Mouse (Mus musculus) hindbrain, embryonic 12.5 days (tissue): Measurements from ENCODE around the gene Cep83. TPM values are rescaled to one million over a fixed set of nuclear protein-coding genes. Genes with fewer than 3 reads are reported as not detected.
"Not testable (repeated sequence)": the region's sequence is repeated elsewhere in the genome, so short reads cannot be mapped to it uniquely, and the experiment has no call there.

Experiments
- ATAC-seq: fragments of 200-750 bp; cut with Nextera tagmentation; 2 replicates; pipeline ENCODE4 v1.8.0; 2017; ENCODE audit warnings: moderate TSS enrichment; ENCODE audit not compliant: low FRiP score
- H3K27ac ChIP-seq: fragments of 300-500 bp; sonication (generic); 2 replicates; pipeline ENCODE4 v1.5.1; 2016; ENCODE audit warnings: mild to moderate bottlenecking
- H3K27me3 ChIP-seq: fragments of 300-500 bp; sonication (generic); 2 replicates; pipeline ENCODE4 v1.6.1; 2016; ENCODE audit warnings: mild to moderate bottlenecking
- H3K36me3 ChIP-seq: fragments of 300-500 bp; sonication (generic); 2 replicates; pipeline ENCODE4 v1.6.1; 2016; ENCODE audit warnings: mild to moderate bottlenecking
- H3K4me1 ChIP-seq: fragments of 300-500 bp; sonication (generic); 2 replicates; pipeline ENCODE4 v1.6.1; 2016
- H3K4me2 ChIP-seq: fragments of 300-500 bp; sonication (generic); replicated peaks from 2 replicates; pipeline ENCODE4 v1.6.1; 2016; ENCODE audit warnings: mild to moderate bottlenecking
- H3K4me3 ChIP-seq: fragments of 300-500 bp; sonication (generic); 2 replicates; pipeline ENCODE4 v1.5.1; 2016; ENCODE audit warnings: mild to moderate bottlenecking
- H3K9ac ChIP-seq: fragments of 300-500 bp; sonication (generic); 2 replicates; pipeline ENCODE4 v1.6.1; 2016; ENCODE audit warnings: mild to moderate bottlenecking, moderate library complexity
- H3K9me3 ChIP-seq: fragments of 300-500 bp; sonication (generic); replicated peaks from 2 replicates; pipeline ENCODE4 v1.6.1; 2016; ENCODE audit warnings: mild to moderate bottlenecking
- WGBS: fragments of 180-500 bp; shearing (Covaris S2); methylation state at CpG from one replicate; pipeline ENCODE4 v1.1.7; 2016; 5-methylcytosine and 5-hydroxymethylcytosine counted together
- polyA plus RNA-seq: library from polyadenylated mRNA; unstranded; fragments of >200 nt; fragmentation: Nextera tagmentation; extraction: Ambion mirVana; gene quantifications from 2 replicates; pipeline ENCODE4 v1.2.1, GENCODE M21; 2016

Gene Cep83
- polyA plus RNA-seq, 1 experiment from 2014 or later = 27.2 TPM

DNA sequence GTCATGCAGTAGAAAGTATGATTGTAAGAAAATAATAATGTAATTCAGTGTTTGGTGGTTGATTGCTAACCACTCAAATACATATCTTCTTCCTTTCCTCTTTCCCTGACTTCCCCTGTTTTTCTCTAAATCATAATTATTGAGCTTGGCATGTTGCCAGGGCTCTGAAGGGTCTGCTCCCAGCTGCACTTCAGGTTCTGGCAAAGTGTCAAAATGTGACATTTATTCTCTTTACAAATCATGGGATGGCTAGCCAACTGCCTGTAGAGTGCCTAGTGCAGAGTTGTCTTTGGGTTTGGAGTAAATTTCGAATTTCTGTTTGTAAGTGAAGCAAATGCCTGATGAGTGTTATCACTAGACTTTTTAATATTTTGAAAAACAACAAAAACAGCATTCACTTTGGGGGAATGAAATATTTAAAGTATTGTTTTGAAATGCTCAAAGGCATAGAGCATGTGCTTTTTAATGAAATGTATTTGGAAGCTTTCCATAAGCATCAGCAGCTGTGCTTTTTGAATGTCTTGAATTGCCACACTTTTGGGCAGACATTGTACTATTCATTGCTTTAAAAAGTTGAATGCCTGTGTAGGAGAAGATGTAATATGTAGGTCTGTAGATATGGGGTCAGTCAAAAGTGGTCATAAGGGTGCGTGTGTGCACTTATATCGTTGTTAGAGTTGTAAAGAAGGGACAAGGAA is 21.3 kb downstream of the Cep83 start:
- Histone ChIP-seq H3K36me3 (no peaks in the 10 kb centered on the region), H3K27me3 (no peaks in the 10 kb centered on the region), H3K9me3 (0 out of 2 replicates have a peak, but pooled peaks cover 4% of the 10 kb centered on the region), H3K4me2 (no peak overlapping the region), H3K4me3 (no peak overlapping the region), H3K4me1 (0 out of 2 replicates have a peak, but pooled peaks cover 3% of the 10 kb centered on the region), H3K27ac (no peak overlapping the region), H3K9ac (no peak overlapping the region)
- 93% methylated on average over 3 of the region's 3 CpGs for WGBS
- ATAC-seq = no peak

GRCm38 (mm10) chr10:94710320-94710695 is 21.9 kb downstream of the Cep83 start:
- no peaks in the 10 kb centered on the region for H3K27me3 ChIP-seq
- 0 out of 2 replicates have a peak, but pooled peaks cover 4% of the 10 kb centered on the region for H3K9me3 ChIP-seq
- H3K4me1 ChIP-seq = 0 out of 2 replicates have a peak, but pooled peaks cover 3% of the 10 kb centered on the region
- no peak overlapping the region for H3K4me3 ChIP-seq
- H3K27ac ChIP-seq = no peak overlapping the region
- H3K36me3 ChIP-seq = no peaks in the 10 kb centered on the region
- 95% methylated on average over 2 of the region's 2 CpGs for WGBS
- no peak for ATAC-seq
- no peak overlapping the region for H3K4me2 ChIP-seq
- H3K9ac ChIP-seq = no peak overlapping the region

- Histone ChIP-seq H3K27ac (no peak overlapping the region), H3K9me3 (no peaks in the 10 kb centered on the region), H3K27me3 (no peaks in the 10 kb centered on the region), H3K4me2 (no peak overlapping the region), H3K36me3 (peaks cover 9% of the 10 kb centered on the region; the same call in 1 of the 2 replicates), H3K4me3 (no peak overlapping the region), H3K4me1 (no peaks in the 10 kb centered on the region), H3K9ac (no peak overlapping the region)
- no peak for ATAC-seq
- WGBS = 95% methylated on average over 6 of the region's 6 CpGs
Measured at GRCm38 (mm10) chr10:94720300-94720699, 31.8 kb downstream of the Cep83 start.

- H3K9me3 ChIP-seq, H3K36me3 ChIP-seq, H3K4me3 ChIP-seq, H3K4me1 ChIP-seq, H3K9ac ChIP-seq, ATAC-seq, H3K27ac ChIP-seq, H3K4me2 ChIP-seq, H3K27me3 ChIP-seq: not testable (repeated sequence)
- 88% methylated on average over 2 of the region's 2 CpGs for WGBS
Measured at GRCm38 (mm10) chr10:94728053-94728452, 39.6 kb downstream of the Cep83 start.

DNA sequence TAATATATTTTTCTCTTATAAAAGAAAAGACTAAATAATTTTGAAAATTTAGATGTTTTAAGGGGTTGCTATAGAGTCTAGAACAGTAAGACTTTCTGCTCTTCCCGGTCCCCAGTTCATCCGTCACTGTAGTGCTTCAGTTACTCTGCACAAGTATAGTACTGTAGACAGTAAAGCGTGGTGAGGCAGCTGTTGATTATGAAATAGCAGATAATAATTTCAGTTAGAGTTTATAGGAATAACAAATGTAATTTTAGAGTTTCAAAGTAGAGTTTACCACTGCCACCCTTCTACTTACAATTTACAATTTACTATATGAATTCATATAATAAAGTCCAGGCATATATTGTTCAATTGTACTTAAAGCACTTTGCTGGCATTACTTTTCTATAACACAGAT is 42.0 kb downstream of the Cep83 start:
- peaks cover 6% of the 10 kb centered on the region; the same call in 1 of the 2 replicates for H3K36me3 ChIP-seq

GRCm38 (mm10) chr10:94734829-94735228 is 46.4 kb downstream of the Cep83 start:
- H3K9me3 ChIP-seq = no peaks in the 10 kb centered on the region
- H3K27ac ChIP-seq = no peak overlapping the region
- no peak overlapping the region for H3K9ac ChIP-seq
- no peak overlapping the region for H3K4me3 ChIP-seq
- no peaks in the 10 kb centered on the region for H3K36me3 ChIP-seq
- H3K4me2 ChIP-seq = no peak overlapping the region
- H3K4me1 ChIP-seq = no peaks in the 10 kb centered on the region
- no peak for ATAC-seq
- WGBS = over 99% methylated on average over 3 of the region's 3 CpGs
- no peaks in the 10 kb centered on the region for H3K27me3 ChIP-seq

More for the DNA sequence above, 42.0 kb downstream of the Cep83 start:
- H3K4me2 ChIP-seq = no peak overlapping the region
- ATAC-seq = no peak
- H3K27me3 ChIP-seq = no peaks in the 10 kb centered on the region
- no peak overlapping the region for H3K4me3 ChIP-seq
- H3K9ac ChIP-seq = no peak overlapping the region
- no peaks in the 10 kb centered on the region for H3K4me1 ChIP-seq
- WGBS = 92% methylated on average over 3 of the region's 3 CpGs
- H3K9me3 ChIP-seq = no peaks in the 10 kb centered on the region
- no peak overlapping the region for H3K27ac ChIP-seq

GRCm38 (mm10) chr10:94740221-94740620 is 51.8 kb downstream of the Cep83 start:
- no peaks in the 10 kb centered on the region for H3K4me1 ChIP-seq
- no peaks in the 10 kb centered on the region for H3K27me3 ChIP-seq
- H3K27ac ChIP-seq = no peak overlapping the region
- H3K4me3 ChIP-seq = no peak overlapping the region
- WGBS = 76% methylated on average over 2 of the region's 2 CpGs
- no peak for ATAC-seq
- H3K9ac ChIP-seq = no peak overlapping the region
- no peaks in the 10 kb centered on the region for H3K9me3 ChIP-seq
- no peaks in the 10 kb centered on the region for H3K36me3 ChIP-seq
- no peak overlapping the region for H3K4me2 ChIP-seq

- no peaks in the 10 kb centered on the region for H3K9me3 ChIP-seq
- no peak for ATAC-seq
- H3K9ac ChIP-seq = no peak overlapping the region
- H3K27ac ChIP-seq = no peak overlapping the region
- no peaks in the 10 kb centered on the region for H3K36me3 ChIP-seq
- no peak overlapping the region for H3K4me3 ChIP-seq
- H3K4me2 ChIP-seq = no peak overlapping the region
- WGBS = 98% methylated on average over 3 of the region's 3 CpGs
- no peaks in the 10 kb centered on the region for H3K4me1 ChIP-seq
- H3K27me3 ChIP-seq = no peaks in the 10 kb centered on the region
Measured at GRCm38 (mm10) chr10:94741459-94741858, 53.0 kb downstream of the Cep83 start.

GRCm38 (mm10) chr10:94747011-94747410 is 58.6 kb downstream of the Cep83 start:
- Histone ChIP-seq H3K27me3 (no peaks in the 10 kb centered on the region), H3K4me2 (no peak overlapping the region), H3K36me3 (0 out of 2 replicates have a peak, but pooled peaks cover 2% of the 10 kb centered on the region), H3K27ac (no peak overlapping the region), H3K4me3 (no peak overlapping the region), H3K9ac (no peak overlapping the region), H3K9me3 (no peaks in the 10 kb centered on the region), H3K4me1 (no peaks in the 10 kb centered on the region)
- 92% methylated on average over 2 of the region's 2 CpGs for WGBS
- no peak for ATAC-seq

- Histone ChIP-seq H3K4me3 (no peak overlapping the region), H3K27me3 (no peaks in the 10 kb centered on the region), H3K36me3 (no peaks in the 10 kb centered on the region), H3K27ac (no peak overlapping the region), H3K9ac (no peak overlapping the region), H3K9me3 (no peaks in the 10 kb centered on the region), H3K4me1 (no peaks in the 10 kb centered on the region), H3K4me2 (no peak overlapping the region)
- no peak for ATAC-seq
- WGBS = 79% methylated on average over 3 of the region's 3 CpGs
Measured at GRCm38 (mm10) chr10:94771496-94771895, 83.0 kb downstream of the Cep83 start.

DNA sequence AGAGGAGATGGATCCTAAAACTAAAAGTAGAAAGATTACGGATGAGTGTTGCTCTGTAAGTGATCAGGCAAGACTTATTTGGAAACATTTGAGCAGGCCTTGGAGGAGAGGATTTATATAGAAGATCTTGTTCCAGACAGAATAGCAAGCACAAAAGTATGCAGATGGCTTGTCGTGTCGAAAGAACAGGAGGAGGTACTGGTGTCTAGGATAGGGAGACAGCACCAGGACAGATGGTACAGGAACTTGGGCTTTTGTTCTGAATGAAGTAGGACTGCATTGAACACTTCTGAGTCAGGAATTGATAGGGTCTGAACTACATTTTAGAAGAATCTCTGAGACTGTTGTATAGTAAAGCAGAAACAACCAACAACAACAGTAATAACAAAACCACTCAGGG is 89.1 kb downstream of the Cep83 start:
- ATAC-seq = no peak
- Histone ChIP-seq H3K36me3 (no peaks in the 10 kb centered on the region; the same call in 1 of the 2 replicates), H3K27me3 (no peaks in the 10 kb centered on the region), H3K4me1 (no peaks in the 10 kb centered on the region), H3K9ac (no peak overlapping the region), H3K27ac (no peak overlapping the region), H3K4me3 (no peak overlapping the region), H3K4me2 (no peak overlapping the region), H3K9me3 (no peaks in the 10 kb centered on the region)
- WGBS = 92% methylated on average over 3 of the region's 3 CpGs

GRCm38 (mm10) chr10:94779319-94779718 is 90.9 kb downstream of the Cep83 start:
- H3K27ac ChIP-seq = no peak overlapping the region
- H3K4me2 ChIP-seq = no peak overlapping the region
- H3K9ac ChIP-seq = no peak overlapping the region
- no peaks in the 10 kb centered on the region for H3K4me1 ChIP-seq
- no peaks in the 10 kb centered on the region for H3K9me3 ChIP-seq
- no peaks in the 10 kb centered on the region; the same call in 1 of the 2 replicates for H3K36me3 ChIP-seq
- no peak for ATAC-seq
- WGBS = 96% methylated on average over 4 of the region's 4 CpGs
- H3K27me3 ChIP-seq = no peaks in the 10 kb centered on the region
- no peak overlapping the region for H3K4me3 ChIP-seq

DNA sequence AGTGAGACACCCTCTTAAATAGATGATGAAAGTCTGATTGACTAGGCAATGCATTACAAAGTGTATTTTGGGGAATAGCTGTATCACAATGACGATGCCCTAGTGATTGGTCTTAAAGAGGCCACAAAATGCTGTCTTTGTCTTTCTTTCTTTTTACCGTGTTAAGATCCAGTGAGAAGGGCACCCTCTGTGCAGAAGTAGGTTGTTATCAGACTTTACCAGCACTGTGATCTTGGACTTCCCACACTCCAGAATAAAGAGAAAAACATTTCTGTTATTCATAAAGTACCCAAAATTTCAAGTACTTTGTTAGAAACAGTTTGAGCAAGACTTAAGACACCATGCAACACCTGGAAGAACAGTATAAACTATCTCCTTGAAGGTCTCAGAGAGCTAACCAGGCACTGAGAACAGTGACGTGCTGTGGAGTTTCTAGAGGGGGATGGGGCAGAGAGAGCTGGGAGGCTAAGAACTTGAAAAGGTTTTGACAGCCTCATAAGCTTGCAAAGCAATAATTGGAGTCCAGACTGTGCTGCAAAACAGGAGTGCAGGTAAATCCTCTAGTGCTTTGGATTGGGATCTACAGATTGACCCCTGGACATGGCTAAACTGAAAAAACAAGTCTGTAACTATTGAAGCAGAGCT is 92.3 kb downstream of the Cep83 start:
- H3K4me1 ChIP-seq = no peaks in the 10 kb centered on the region
- no peaks in the 10 kb centered on the region for H3K27me3 ChIP-seq
- no peaks in the 10 kb centered on the region for H3K9me3 ChIP-seq
- ATAC-seq = no peak
- no peak overlapping the region for H3K4me3 ChIP-seq
- WGBS = 92% methylated on average over 3 of the region's 3 CpGs
- H3K36me3 ChIP-seq = no peaks in the 10 kb centered on the region; the same call in 1 of the 2 replicates
- H3K9ac ChIP-seq = no peak overlapping the region
- no peak overlapping the region for H3K4me2 ChIP-seq
- no peak overlapping the region for H3K27ac ChIP-seq
